Mouse (Mus musculus) limb, embryonic 14.5 days (tissue): ENCODE results near the gene Praf2. TPM values are rescaled to one million over a fixed set of nuclear protein-coding genes. Genes with fewer than 3 reads are reported as not detected.
A peak's percentile ranks its signal among the peaks of the same experiment; 100 is the strongest.

Experiments used
- ATAC-seq: fragments of 200-750 bp; cut with Nextera tagmentation; 2 replicates; pipeline ENCODE4 v1.8.0; 2017; ENCODE audit warnings: low read depth, moderate number of reproducible peaks, moderate TSS enrichment; ENCODE audit not compliant: low FRiP score
- DNase-seq: peaks from one replicate; pipeline ENCODE4 v3.0.0-alpha.2; 2015; ENCODE audit warnings: low spot score
- H3K27ac ChIP-seq: fragments of 300-500 bp; sonication (generic); replicated peaks from 2 replicates; pipeline ENCODE4 v1.5.1; 2014; ENCODE audit warnings: low read depth, mild to moderate bottlenecking, low read length, moderate library complexity, mixed read lengths
- H3K27me3 ChIP-seq: fragments of 300-500 bp; sonication (generic); 2 replicates; pipeline ENCODE4 v1.6.1; 2014; ENCODE audit warnings: low read length, mixed read lengths; ENCODE audit not compliant: control insufficient read depth, insufficient read depth
- H3K36me3 ChIP-seq: fragments of 300-500 bp; sonication (generic); 2 replicates; pipeline ENCODE4 v1.6.1; 2014; ENCODE audit warnings: mild to moderate bottlenecking, low read length, moderate library complexity, mixed read lengths; ENCODE audit not compliant: control insufficient read depth, insufficient read depth
- H3K4me1 ChIP-seq: fragments of 300-500 bp; sonication (generic); 2 replicates; pipeline ENCODE4 v1.6.1; 2014; ENCODE audit warnings: antibody characterized with exemption, low read length, mixed read lengths; ENCODE audit not compliant: control insufficient read depth, insufficient read depth
- H3K4me2 ChIP-seq: fragments of 300-500 bp; sonication (generic); replicated peaks from 2 replicates; pipeline ENCODE4 v1.6.1; 2014; ENCODE audit warnings: low read depth, mild to moderate bottlenecking, low read length, moderate library complexity; ENCODE audit not compliant: severe bottlenecking
- H3K4me3 ChIP-seq: fragments of 300-500 bp; sonication (generic); replicated peaks from 2 replicates; pipeline ENCODE4 v1.5.1; 2014; ENCODE audit warnings: low read length
- H3K9ac ChIP-seq: fragments of 300-500 bp; sonication (generic); 2 replicates; pipeline ENCODE4 v1.6.1; 2014; ENCODE audit warnings: mild to moderate bottlenecking, low read depth, low read length, moderate library complexity; ENCODE audit not compliant: severe bottlenecking
- H3K9me3 ChIP-seq: fragments of 300-500 bp; sonication (generic); 2 replicates; pipeline ENCODE4 v1.6.1; 2016; ENCODE audit warnings: low read length; ENCODE audit not compliant: control insufficient read depth
- POLR2A ChIP-seq: fragments of 200-500 bp; IDR thresholded peaks from 2 replicates; pipeline ENCODE4 v1.8.0; 2012; ENCODE audit warnings: inconsistent platforms, mild to moderate bottlenecking, moderate library complexity, borderline replicate concordance; ENCODE audit not compliant: insufficient read depth, insufficient read length; ENCODE audit errors: extremely low read depth
- WGBS: fragments of 180-500 bp; shearing (Covaris S2); extraction: QIAGEN DNeasy Blood & Tissue Kit; methylation state at CpG from one replicate; pipeline ENCODE4 v1.1.7; 2014; 5-methylcytosine and 5-hydroxymethylcytosine counted together
- polyA plus RNA-seq, 2 experiments: library from polyadenylated mRNA; depleted of rRNA in 1 of 2; stranded (reverse) in 1 of 2; unstranded in 1 of 2; fragments of >200 nt; fragmentation: Nextera tagmentation in 1 of 2; extraction: Ambion mirVana in 1 of 2; gene quantifications; 2 replicates each; pipeline versions ENCODE4 v1.2.1 to v1.2.3; 2012 to 2014

Praf2 gene
- polyA plus RNA-seq, 2 experiments = 83.7 to 89.4 TPM

GRCm38 (mm10) chrX:7765764-7766163 is 37.5 kb downstream of the Praf2 start:
- Histone ChIP-seq H3K9ac (no peak overlapping the region), H3K9me3 (no peaks in the 10 kb centered on the region), H3K27ac (no peak overlapping the region), H3K4me1 (no peaks in the 10 kb centered on the region), H3K36me3 (peaks cover 29% of the 10 kb centered on the region), H3K27me3 (no peaks in the 10 kb centered on the region), H3K4me2 (peak overlapping the region; percentile 55), H3K4me3 (0 out of 2 replicates have a peak overlapping the region, but pooled peaks have one; percentile 59)
- TF ChIP-seq POLR2A = no peak
- ATAC-seq (peak; percentile 23; the same call in 1 of the 2 replicates), DNase-seq (peak; percentile 62)
- 25% methylated on average over 11 of the region's 11 CpGs for WGBS

GRCm38 (mm10) chrX:7769302-7770017 is 41.2 kb downstream of the Praf2 start:
- no peak overlapping the region for H3K9ac ChIP-seq
- ATAC-seq = no peak
- 86% methylated on average over 7 of the region's 7 CpGs for WGBS

GRCm38 (mm10) chrX:7772766-7773165 is 44.5 kb downstream of the Praf2 start:
- Histone ChIP-seq H3K27me3 (no peaks in the 10 kb centered on the region), H3K4me2 (no peak overlapping the region), H3K36me3 (peaks cover 13% of the 10 kb centered on the region), H3K27ac (no peak overlapping the region), H3K9ac (no peak overlapping the region), H3K4me1 (no peaks in the 10 kb centered on the region), H3K9me3 (no peaks in the 10 kb centered on the region), H3K4me3 (no peak overlapping the region)
- WGBS = 50% methylated on average over 2 of the region's 2 CpGs
- DNase-seq = no peak
- ATAC-seq = no peak
- no peak for TF ChIP-seq POLR2A

More at GRCm38 (mm10) chrX:7769302-7770017, 41.2 kb downstream of the Praf2 start:
- Histone ChIP-seq H3K36me3 (peaks cover 29% of the 10 kb centered on the region), H3K4me1 (no peaks in the 10 kb centered on the region), H3K4me3 (no peak overlapping the region), H3K27ac (no peak overlapping the region), H3K27me3 (no peaks in the 10 kb centered on the region), H3K9me3 (no peaks in the 10 kb centered on the region), H3K4me2 (no peak overlapping the region)
- TF ChIP-seq POLR2A = no peak
- no peak for DNase-seq

DNA sequence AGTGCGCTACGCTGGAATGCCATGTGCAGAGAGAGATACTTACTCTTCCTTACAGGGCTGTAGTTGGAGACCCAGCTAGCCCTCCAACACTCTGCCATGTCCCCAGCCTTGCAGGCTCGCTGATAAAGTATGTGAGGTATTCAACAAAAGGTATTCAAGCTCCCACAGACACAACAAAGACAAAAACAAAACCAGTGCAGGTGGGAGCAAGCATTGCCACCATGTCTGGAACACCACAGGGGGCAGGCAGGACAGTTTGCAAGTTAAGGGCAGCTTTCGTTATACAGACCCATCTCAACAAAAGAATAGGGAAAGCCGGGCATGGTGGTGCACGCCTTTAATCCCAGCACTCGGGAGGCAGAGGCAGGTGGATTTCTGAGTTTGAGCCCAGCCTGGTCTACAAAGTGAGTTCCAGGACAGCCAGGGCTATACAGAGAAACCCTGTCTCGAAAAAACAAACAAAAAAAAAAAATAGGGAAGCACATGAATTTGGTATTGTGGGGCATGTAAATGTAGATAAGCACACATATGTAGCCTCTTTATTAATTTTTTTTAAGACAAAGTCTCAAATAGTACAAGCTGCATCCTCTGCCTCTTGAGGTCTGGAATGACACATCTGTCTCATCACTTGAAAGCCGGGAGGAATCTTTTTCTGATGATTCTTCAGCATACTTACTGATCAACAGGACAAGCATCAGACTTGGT is 47.4 kb downstream of the Praf2 start:
- no peaks in the 10 kb centered on the region for H3K4me1 ChIP-seq
- no peak overlapping the region for H3K27ac ChIP-seq
- no peak overlapping the region for H3K4me3 ChIP-seq
- WGBS = 76% methylated on average over 9 of the region's 9 CpGs
- DNase-seq (no peak), ATAC-seq (no peak)
- no peaks in the 10 kb centered on the region for H3K9me3 ChIP-seq
- TF ChIP-seq POLR2A = no peak
- H3K4me2 ChIP-seq = no peak overlapping the region
- H3K36me3 ChIP-seq = no peaks in the 10 kb centered on the region
- H3K27me3 ChIP-seq = no peaks in the 10 kb centered on the region
- no peak overlapping the region for H3K9ac ChIP-seq

DNA sequence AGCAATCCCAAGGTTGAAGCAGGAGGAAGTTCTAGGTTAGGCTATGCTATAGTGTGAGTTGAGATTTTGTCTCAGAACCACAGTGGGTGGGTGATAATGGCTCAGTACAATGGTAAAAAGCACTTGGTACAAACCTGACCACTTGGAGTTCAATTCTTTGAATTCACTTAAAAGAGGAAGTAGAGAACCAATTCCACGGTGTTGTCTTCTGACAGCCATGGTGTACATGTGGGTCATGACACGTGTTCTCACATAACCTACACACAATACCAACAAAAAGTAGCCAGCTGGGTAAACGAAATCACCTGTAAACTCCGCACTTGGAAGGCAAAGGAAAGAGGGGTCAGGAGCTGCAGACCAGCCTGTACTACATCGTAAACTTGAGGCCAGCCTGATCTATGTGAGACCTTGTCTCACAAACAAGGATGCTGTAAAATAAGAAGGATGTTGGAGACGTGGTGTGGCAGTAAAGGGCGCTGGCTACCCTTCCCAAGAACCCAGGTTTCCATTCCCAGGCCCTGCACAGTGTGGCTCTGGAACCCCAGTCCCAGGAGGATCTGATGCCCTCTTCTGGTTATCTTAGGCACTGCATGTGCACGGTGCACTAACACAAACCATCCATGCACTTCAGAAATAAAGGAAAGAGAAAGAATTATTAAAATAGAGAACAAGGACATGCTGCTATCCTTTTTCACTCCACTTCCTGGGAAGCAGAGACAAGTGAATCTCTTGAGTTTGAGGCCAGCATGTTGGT is 48.3 kb downstream of the Praf2 start:
- Histone ChIP-seq H3K27me3 (no peaks in the 10 kb centered on the region), H3K4me2 (no peak overlapping the region), H3K4me3 (no peak overlapping the region), H3K9ac (no peak overlapping the region), H3K9me3 (no peaks in the 10 kb centered on the region), H3K4me1 (no peaks in the 10 kb centered on the region), H3K36me3 (no peaks in the 10 kb centered on the region), H3K27ac (no peak overlapping the region)
- ATAC-seq = no peak
- peak; percentile 25 for DNase-seq
- WGBS = 49% methylated on average over 8 of the region's 8 CpGs
- no peak for TF ChIP-seq POLR2A
